Mouse (Mus musculus) thymus, postnatal 14 days (tissue): ENCODE data around the gene Unc13b.

Experiments
- DNase-seq: peaks from one replicate; pipeline ENCODE4 v3.0.0; 2021

The Unc13b gene

GRCm38 (mm10) chr4:43038567-43039495, 19.9 kb upstream of the Unc13b start:
- no peak for DNase-seq

GRCm38 (mm10) chr4:43039609-43040008, 19.1 kb upstream of the Unc13b start:
- no peak for DNase-seq

- DNase-seq = peak; percentile 93
These were observed 18.6 kb upstream of the Unc13b start for GRCm38 (mm10) chr4:43040114-43040572.

GRCm38 (mm10) chr4:43040881-43041547, 17.7 kb upstream of the Unc13b start:
- DNase-seq = no peak

- DNase-seq = peak; percentile 72
These were observed 15.0 kb upstream of the Unc13b start for GRCm38 (mm10) chr4:43043644-43044357.

GRCm38 (mm10) chr4:43044673-43045072, 14.1 kb upstream of the Unc13b start:
- peak; percentile 21 for DNase-seq

- no peak for DNase-seq
These were observed 13.5 kb upstream of the Unc13b start for GRCm38 (mm10) chr4:43045285-43045658.

- DNase-seq = peak; percentile 85
These were observed 13.0 kb upstream of the Unc13b start, which contains the start of gene Fam214b for GRCm38 (mm10) chr4:43045659-43046302. Gene Fam214b, minus strand, starts transcription at chr4:43046220.

- DNase-seq = no peak
These were observed 12.1 kb upstream of the Unc13b start for GRCm38 (mm10) chr4:43046607-43047006.

GRCm38 (mm10) chr4:43047231-43047630, 11.5 kb upstream of the Unc13b start:
- peak; percentile 75 for DNase-seq

- DNase-seq = peak; percentile 26
These were observed 6.1 kb upstream of the Unc13b start for GRCm38 (mm10) chr4:43052627-43053026.

GRCm38 (mm10) chr4:43057654-43058053, 1.1 kb upstream of the Unc13b start:
- no peak for DNase-seq

- no peak for DNase-seq
These were observed 381 bp upstream of the Unc13b start for GRCm38 (mm10) chr4:43058392-43058752.

GRCm38 (mm10) chr4:43059697-43060096, 944 bp downstream of the Unc13b start:
- no peak for DNase-seq

GRCm38 (mm10) chr4:43060286-43060685, 1.5 kb downstream of the Unc13b start:
- no peak for DNase-seq

GRCm38 (mm10) chr4:43065471-43065870, 6.7 kb downstream of the Unc13b start:
- DNase-seq = no peak

- DNase-seq = no peak
These were observed 16.2 kb downstream of the Unc13b start for GRCm38 (mm10) chr4:43074923-43075322.

- DNase-seq = no peak
These were observed 19.4 kb downstream of the Unc13b start for GRCm38 (mm10) chr4:43078071-43078718.

- no peak for DNase-seq
These were observed 23.7 kb downstream of the Unc13b start for GRCm38 (mm10) chr4:43082458-43082857.

GRCm38 (mm10) chr4:43089950-43090349, 31.2 kb downstream of the Unc13b start:
- DNase-seq = no peak

GRCm38 (mm10) chr4:43091183-43091582, 32.4 kb downstream of the Unc13b start:
- DNase-seq = no peak

GRCm38 (mm10) chr4:43113491-43113890, 54.7 kb downstream of the Unc13b start:
- no peak for DNase-seq
